Mouse (Mus musculus): ENCODE results near the gene Gm15056.

The Gm15056 gene

GRCm38 (mm10) chr8:20902527-20902926 lies at the start of gene Gm15056:
Gene Gm15056 (minus strand): TSS chr8:20902627.
- in situ Hi-C loops (cut with MboI; ENCODE audit: low sequenced_read_pairs) = no loop called here

GRCm38 (mm10) chr8:20944610-20945009 lies 42.2 kb upstream of the Gm15056 start, which contains the start of gene AY761185:
Gene AY761185 (minus strand): TSS chr8:20944710.
- in situ Hi-C loops (cut with MboI; ENCODE audit: low sequenced_read_pairs) = no loop called here

- in situ Hi-C loops (cut with MboI; ENCODE audit: low sequenced_read_pairs) = no loop called here
Observed at GRCm38 (mm10) chr8:20921971-20922370, 19.5 kb upstream of the Gm15056 start, which contains the start of gene Gm6040. Gene Gm6040 (minus strand): TSS chr8:20922071.

- in situ Hi-C loops (cut with MboI; ENCODE audit: low sequenced_read_pairs) = no loop called here
Observed at GRCm38 (mm10) chr8:20912288-20912687, 9.9 kb upstream of the Gm15056 start.

- in situ Hi-C loops (cut with MboI; ENCODE audit: low sequenced_read_pairs) = no loop called here
Observed at GRCm38 (mm10) chr8:20908256-20908655, 5.8 kb upstream of the Gm15056 start.

GRCm38 (mm10) chr8:20907119-20907518 lies 4.7 kb upstream of the Gm15056 start:
- in situ Hi-C loops (cut with MboI; ENCODE audit: low sequenced_read_pairs) = no loop called here

GRCm38 (mm10) chr8:20892369-20892768 lies 10.1 kb downstream of the Gm15056 start, which contains the start of gene Defb33:
Gene Defb33 (plus strand): TSS chr8:20892669.
- in situ Hi-C loops (cut with MboI; ENCODE audit: low sequenced_read_pairs) = no loop called here

- in situ Hi-C loops (cut with MboI; ENCODE audit: low sequenced_read_pairs) = no loop called here
Observed at GRCm38 (mm10) chr8:20874608-20875007, 27.8 kb downstream of the Gm15056 start.
